Mouse (Mus musculus) cortical plate, adult 2 months (tissue): Measurements from ENCODE around the gene Dnmt3c. TPM values are rescaled to one million over a fixed set of nuclear protein-coding genes. Genes with fewer than 3 reads are reported as not detected.
"Not testable (repeated sequence)": the region's sequence is repeated elsewhere in the genome, so short reads cannot be mapped to it uniquely, and the experiment has no call there.

Source experiments
- H3K27ac ChIP-seq: fragments of 200-500 bp; 2 replicates; pipeline ENCODE4 v1.5.1; 2012; ENCODE audit warnings: low read length, control low read depth, inconsistent platforms; ENCODE audit not compliant: insufficient read depth
- H3K4me1 ChIP-seq: fragments of 200-500 bp; 2 replicates; pipeline ENCODE4 v1.6.1; 2011; ENCODE audit warnings: low read length; ENCODE audit not compliant: control insufficient read depth, insufficient read depth
- H3K4me3 ChIP-seq: fragments of 200-500 bp; 2 replicates; pipeline ENCODE4 v1.5.1; 2011; ENCODE audit warnings: mild to moderate bottlenecking, low read length, control low read depth; ENCODE audit not compliant: insufficient read depth
- CTCF ChIP-seq: fragments of 200-500 bp; IDR thresholded peaks from 2 replicates; pipeline ENCODE4 v1.5.1; 2011; ENCODE audit warnings: mild to moderate bottlenecking, control low read depth, low read length; ENCODE audit not compliant: insufficient read depth; ENCODE audit errors: extremely low read depth
- POLR2A ChIP-seq: fragments of 200-500 bp; IDR thresholded peaks from 2 replicates; pipeline ENCODE4 v1.6.1; 2011; ENCODE audit warnings: mild to moderate bottlenecking, low read length, control low read depth; ENCODE audit not compliant: insufficient read depth; ENCODE audit errors: extremely low read depth
- polyA plus RNA-seq: library from polyadenylated mRNA; depleted of rRNA; stranded (reverse); fragments of >200 nt; gene quantifications from 2 replicates; pipeline ENCODE4 v1.2.3, GENCODE M21; 2012

Gene Dnmt3c
- polyA plus RNA-seq, 1 experiment, result 0.19 TPM

- no peak overlapping the region for H3K4me3 ChIP-seq
- no peak overlapping the region for H3K27ac ChIP-seq
- TF ChIP-seq POLR2A (no peak), CTCF (no peak)
- H3K4me1 ChIP-seq, result no peaks in the 10 kb centered on the region
Measured at GRCm38 (mm10) chr2:153713227-153713626, 16.8 kb downstream of the Dnmt3c start.

DNA sequence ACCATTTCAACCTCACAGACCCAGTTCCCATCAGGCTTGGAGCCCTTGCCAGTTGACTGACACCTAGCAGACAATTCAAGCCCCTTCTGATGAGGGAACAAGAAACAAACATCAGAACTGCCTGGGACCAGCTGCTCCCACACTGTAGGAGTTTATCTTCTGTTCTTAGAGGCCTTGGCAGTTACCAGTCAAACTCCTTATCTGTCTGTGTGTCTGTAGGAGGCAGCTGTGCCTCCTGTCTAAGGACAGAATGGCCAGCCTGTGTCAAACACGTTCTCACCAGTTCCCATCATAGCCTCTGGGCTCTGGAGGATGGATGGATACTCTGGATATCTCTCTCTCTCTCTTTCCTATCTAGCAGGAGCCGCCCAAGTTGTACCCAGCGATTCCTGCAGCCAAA lies 21.4 kb downstream of the Dnmt3c start:
- H3K4me3 ChIP-seq, H3K27ac ChIP-seq, H3K4me1 ChIP-seq: not testable (repeated sequence)

DNA sequence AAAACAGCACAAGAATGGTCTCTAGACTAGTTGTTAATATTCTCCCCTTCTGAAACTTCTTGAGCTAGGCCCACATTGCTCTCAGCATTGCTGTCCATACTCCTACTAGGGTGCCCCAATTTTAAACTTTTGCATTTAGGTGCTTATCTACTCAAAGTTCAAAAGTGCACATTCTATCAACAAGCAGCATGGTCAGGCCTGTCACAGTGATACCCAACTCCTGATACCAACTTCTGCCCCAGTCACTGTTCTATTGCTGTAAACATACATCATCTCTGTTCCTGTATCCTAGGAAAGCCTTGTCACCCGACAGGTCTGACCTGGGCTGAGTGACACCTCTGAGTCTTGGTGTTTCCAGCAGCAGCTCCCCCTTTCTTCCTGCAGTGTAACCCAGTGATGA lies 26.6 kb downstream of the Dnmt3c start:
- Histone ChIP-seq H3K4me1 (no peaks in the 10 kb centered on the region), H3K4me3 (no peak overlapping the region), H3K27ac (no peak overlapping the region)
- TF ChIP-seq CTCF, result no peak
- no peak for TF ChIP-seq POLR2A

DNA sequence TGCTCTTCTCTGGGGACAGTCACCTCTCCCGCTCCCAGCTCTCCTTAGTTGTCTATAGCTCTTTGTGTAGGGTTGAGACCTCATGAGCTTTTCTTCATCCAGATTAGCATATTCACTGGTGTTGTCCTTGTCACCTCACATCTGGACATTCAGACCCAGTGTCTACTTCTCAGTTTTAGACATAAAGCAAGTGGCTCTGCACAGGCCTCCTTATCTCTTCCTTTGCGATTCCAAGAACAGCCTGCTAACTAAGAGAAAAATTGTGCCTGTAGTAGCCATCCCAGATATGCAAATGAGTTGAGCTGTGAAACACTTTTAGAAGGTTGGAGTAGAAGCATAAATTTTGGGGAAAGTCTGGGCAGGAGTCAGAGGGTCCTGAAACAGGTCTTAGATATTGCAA lies 28.0 kb downstream of the Dnmt3c start:
- TF ChIP-seq POLR2A (no peak), CTCF (no peak)
- no peak overlapping the region for H3K4me3 ChIP-seq
- H3K27ac ChIP-seq, result no peak overlapping the region
- H3K4me1 ChIP-seq, result no peaks in the 10 kb centered on the region

DNA sequence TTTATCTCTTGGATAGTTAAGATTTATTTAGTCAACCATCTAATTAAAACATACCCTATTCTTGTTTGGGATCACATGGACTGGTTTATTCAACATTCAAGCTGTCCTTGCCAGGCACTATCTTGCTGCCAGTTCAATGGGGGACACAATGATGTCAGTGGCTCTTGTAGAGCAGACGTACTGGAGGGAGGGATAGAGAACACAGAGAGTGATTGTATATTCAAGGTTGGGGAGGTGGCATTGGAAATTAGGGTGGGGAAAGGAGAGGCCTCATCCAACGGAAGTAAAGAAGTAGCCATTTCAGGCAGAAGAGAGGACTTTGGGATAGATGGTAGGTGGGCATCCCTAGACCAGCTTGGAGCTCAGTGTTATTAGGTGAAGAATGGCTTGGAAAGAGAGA lies 28.4 kb downstream of the Dnmt3c start:
- TF ChIP-seq POLR2A, result no peak
- TF ChIP-seq CTCF, result no peak
- no peak overlapping the region for H3K27ac ChIP-seq
- H3K4me1 ChIP-seq, result no peaks in the 10 kb centered on the region
- H3K4me3 ChIP-seq, result no peak overlapping the region

GRCm38 (mm10) chr2:153725291-153725690 lies 28.8 kb downstream of the Dnmt3c start:
- TF ChIP-seq POLR2A (no peak), CTCF (no peak)
- Histone ChIP-seq H3K4me3 (no peak overlapping the region), H3K4me1 (no peaks in the 10 kb centered on the region), H3K27ac (no peak overlapping the region)

DNA sequence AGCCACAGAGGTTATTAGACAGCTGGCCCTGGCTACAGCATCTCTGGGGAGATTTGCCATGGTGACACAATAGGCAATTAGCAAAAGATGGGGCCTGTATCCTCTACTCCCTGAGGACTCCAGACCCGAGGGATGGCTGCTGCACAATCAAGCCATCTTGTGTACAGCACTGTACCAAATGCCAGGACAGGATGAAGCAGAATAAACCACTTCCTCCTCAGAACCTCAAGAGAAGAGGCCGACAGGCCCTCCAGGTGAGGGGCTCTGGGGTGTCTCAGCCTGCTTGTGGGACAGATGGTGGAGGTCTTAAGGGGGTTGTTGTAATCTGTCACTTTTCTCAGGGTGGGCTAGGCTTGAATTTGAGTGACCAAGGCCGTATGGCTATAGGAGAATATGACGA lies 37.6 kb downstream of the Dnmt3c start:
- Histone ChIP-seq H3K27ac (no peak overlapping the region), H3K4me3 (no peak overlapping the region), H3K4me1 (no peaks in the 10 kb centered on the region)
- no peak for TF ChIP-seq POLR2A
- no peak for TF ChIP-seq CTCF

- Histone ChIP-seq H3K27ac (peak within 1 kb of the TSS; percentile 71), H3K4me1 (peaks cover 13% of the 10 kb centered on the region), H3K4me3 (peak within 1 kb of the TSS; percentile 75)
- TF ChIP-seq POLR2A (peak; percentile 95), CTCF (no peak)
Measured at GRCm38 (mm10) chr2:153740500-153741436, 44.3 kb downstream of the Dnmt3c start, which contains the start of gene Mapre1. TSS of gene Mapre1 (plus strand) at chr2:153741274.

GRCm38 (mm10) chr2:153741437-153742065 lies 45.1 kb downstream of the Dnmt3c start:
- Histone ChIP-seq H3K4me1 (peaks cover 13% of the 10 kb centered on the region), H3K27ac (peak overlapping the region; percentile 71), H3K4me3 (peak overlapping the region; percentile 75)
- TF ChIP-seq CTCF, result no peak
- TF ChIP-seq POLR2A, result no peak

DNA sequence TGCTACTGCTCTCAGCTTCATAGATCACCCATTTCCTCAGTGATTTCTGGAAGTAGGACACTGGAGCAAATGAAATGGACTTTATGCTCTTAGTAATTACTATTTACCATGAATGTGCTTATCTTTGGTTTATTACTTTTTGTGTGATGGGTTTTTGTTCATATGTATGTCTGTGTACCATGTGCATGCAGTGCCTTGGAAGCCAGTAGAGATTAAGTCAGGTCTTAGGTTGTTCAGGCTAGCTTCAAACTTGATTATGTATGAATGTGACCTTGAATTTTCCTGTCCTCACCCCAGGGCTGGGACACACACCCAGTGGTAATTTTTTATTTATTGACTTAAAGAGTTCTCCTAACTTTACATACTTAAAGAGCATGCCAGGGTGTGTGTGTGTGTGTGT lies 51.5 kb downstream of the Dnmt3c start:
- no peak overlapping the region for H3K27ac ChIP-seq
- no peak overlapping the region for H3K4me3 ChIP-seq
- TF ChIP-seq CTCF (no peak), POLR2A (no peak)
- peaks cover 8% of the 10 kb centered on the region for H3K4me1 ChIP-seq
